Mouse (Mus musculus) megakaryocyte, adult 5-6 weeks (primary cell): Measurements from ENCODE around the gene Zfp579. TPM values are rescaled to one million over a fixed set of nuclear protein-coding genes. Genes with fewer than 3 reads are reported as not detected.
"Not testable (repeated sequence)": the region's sequence is repeated elsewhere in the genome, so short reads cannot be mapped to it uniquely, and the experiment has no call there.

Experiments used
- ATAC-seq: 2 replicates; pipeline ENCODE4 v1.8.0; 2016; ENCODE audit warnings: mild to moderate bottlenecking, inconsistent platforms; ENCODE audit not compliant: poor library complexity, severe bottlenecking
- total RNA-seq, 2 experiments: library from RNA; stranded (forward) in 1 of 2; stranded (reverse) in 1 of 2; fragments of 153-499, 151-499 nt in 1 of 2; fragments of 221-1000, 200-1000 nt in 1 of 2; gene quantifications; 2 replicates each; pipeline versions ENCODE4 v1.2.3 to v1.2.4; 2015 to 2017

Zfp579 gene
- 5.7 and 14.9 TPM in 2 replicates for total RNA-seq (2015)
- total RNA-seq (2017), result 0.81 and 0.89 TPM in 2 replicates

DNA sequence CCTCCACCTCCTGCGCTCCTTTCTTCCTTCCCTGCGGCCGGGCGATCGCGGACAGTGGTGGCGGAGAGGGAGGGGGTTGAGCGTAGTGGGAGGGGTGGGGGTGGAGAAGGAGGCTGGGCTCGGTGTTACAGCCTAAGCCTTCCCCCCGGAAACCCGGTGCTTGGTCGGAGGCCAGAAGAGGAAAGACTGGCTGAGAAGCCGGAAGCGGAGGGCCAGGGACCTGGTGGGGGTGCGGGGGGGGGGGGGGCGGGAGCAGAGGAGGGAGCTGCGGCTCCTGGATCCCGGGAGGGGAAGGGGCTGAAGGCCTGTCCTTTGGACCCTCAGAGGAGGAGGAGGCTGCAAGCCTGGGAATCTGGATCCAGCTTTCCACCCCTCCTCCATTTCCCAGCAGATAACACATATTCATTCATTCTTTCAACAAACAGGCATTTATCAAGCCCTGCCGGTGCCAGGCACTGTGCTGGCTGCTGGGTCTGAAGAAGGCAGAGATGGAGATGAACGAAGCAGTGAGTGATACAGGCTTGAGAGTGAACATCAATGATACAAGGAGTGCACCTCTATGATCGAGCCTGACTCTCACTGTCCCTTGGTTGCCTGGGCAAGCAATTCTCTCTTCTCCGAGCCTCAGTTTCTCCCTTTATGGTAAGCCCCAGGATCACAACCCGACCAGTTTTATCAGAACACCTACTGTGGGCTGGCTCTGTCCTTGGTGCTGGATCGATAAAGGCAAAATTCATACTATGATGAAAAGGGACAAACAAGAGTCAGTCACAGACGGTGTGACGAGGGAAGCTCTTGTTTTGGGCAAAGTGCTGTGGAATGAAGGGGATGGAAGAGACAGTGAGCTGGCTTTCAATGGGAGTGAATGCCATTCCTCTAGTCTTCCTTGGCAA lies at the start of gene Zfp579:
Gene Zfp579, minus strand, starts transcription at position 156 of the 893 bp plus-strand sequence.
- peak; percentile 92 for ATAC-seq

- no peak for ATAC-seq
Measured at GRCm38 (mm10) chr7:5044981-5045380, 49.0 kb upstream of the Zfp579 start.

DNA sequence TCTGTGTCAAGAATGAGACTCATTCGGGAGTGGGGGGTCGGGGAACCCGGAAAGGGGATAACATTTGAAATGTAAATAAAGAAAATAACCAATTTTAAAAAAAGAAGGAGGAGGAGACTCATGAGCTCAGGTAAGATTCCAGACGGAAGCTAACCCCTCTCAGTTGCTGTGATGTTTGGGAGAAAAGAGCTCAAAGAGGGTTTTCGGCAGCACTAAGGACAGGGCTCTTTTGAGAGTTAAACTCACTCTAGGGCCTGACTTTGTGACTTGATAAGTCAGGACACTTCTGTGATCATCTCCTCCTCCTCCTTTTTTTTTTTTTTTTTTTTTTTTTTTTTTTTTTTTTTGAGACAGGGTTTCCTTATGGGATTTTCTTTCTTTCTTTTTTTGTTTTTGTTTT lies 43.0 kb upstream of the Zfp579 start:
- no peak for ATAC-seq

- peak; percentile 97 for ATAC-seq
Measured at GRCm38 (mm10) chr7:5038109-5038732, 42.3 kb upstream of the Zfp579 start, which contains the start of gene Zfp784. TSS of gene Zfp784 (minus strand) at chr7:5038446.

GRCm38 (mm10) chr7:5037467-5037866 lies 41.5 kb upstream of the Zfp579 start:
- ATAC-seq, result no peak

DNA sequence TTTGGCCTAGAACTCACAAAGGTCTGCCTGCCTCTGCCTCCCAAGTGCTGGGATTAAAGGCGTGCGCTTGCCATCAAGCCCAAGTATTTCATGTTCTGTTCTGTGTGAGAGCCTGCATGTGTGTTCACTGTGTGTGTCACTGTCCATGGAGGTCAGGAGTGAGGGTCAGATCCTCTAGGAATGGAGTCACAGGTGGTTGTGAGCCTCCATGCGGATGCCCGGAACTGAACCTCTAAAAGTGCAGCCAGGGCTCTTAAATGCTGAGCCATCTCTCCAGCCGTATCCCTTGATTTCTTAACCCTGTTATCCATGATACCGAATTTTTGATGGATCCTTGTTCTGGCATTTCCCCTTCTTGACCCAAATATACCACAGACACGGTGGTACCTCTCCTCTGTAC lies 41.1 kb upstream of the Zfp579 start:
- ATAC-seq, result no peak

- no peak for ATAC-seq
Measured at GRCm38 (mm10) chr7:5036136-5036535, 40.2 kb upstream of the Zfp579 start.

DNA sequence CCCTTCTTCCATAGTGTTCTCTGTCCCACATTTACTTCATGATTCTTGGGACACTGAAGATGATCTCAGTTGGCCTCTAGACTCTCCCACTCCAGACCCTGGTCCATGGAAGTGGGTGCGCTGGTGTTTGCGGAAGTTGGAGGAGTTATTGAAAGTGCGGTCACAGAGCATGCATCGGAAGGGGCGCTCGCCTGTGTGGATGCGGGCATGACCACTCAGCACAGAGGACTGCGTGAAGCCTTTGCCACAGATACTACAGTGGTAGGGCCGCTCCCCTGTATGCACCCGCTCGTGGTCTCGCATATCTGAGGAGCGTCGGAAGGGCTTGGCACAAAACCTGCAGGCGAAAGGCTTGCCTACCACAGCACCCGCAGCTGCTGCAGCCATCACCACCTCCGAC lies 39.7 kb upstream of the Zfp579 start:
- ATAC-seq, result no peak

GRCm38 (mm10) chr7:5033818-5034217 lies 37.9 kb upstream of the Zfp579 start, which contains the start of gene 4632433K11Rik:
TSS of gene 4632433K11Rik (plus strand) at chr7:5034118.
- ATAC-seq, result no peak

GRCm38 (mm10) chr7:5031496-5031895 lies 35.5 kb upstream of the Zfp579 start:
- ATAC-seq, result no peak

GRCm38 (mm10) chr7:5030554-5031275 lies 34.8 kb upstream of the Zfp579 start:
- no peak for ATAC-seq

GRCm38 (mm10) chr7:5029946-5030345 lies 34.0 kb upstream of the Zfp579 start:
- no peak for ATAC-seq

GRCm38 (mm10) chr7:5029543-5029942 lies 33.6 kb upstream of the Zfp579 start:
- ATAC-seq, result no peak

- no peak for ATAC-seq
Measured at GRCm38 (mm10) chr7:5021197-5021596, 25.2 kb upstream of the Zfp579 start.

- ATAC-seq, result no peak
Measured at GRCm38 (mm10) chr7:5020685-5021084, 24.7 kb upstream of the Zfp579 start.

DNA sequence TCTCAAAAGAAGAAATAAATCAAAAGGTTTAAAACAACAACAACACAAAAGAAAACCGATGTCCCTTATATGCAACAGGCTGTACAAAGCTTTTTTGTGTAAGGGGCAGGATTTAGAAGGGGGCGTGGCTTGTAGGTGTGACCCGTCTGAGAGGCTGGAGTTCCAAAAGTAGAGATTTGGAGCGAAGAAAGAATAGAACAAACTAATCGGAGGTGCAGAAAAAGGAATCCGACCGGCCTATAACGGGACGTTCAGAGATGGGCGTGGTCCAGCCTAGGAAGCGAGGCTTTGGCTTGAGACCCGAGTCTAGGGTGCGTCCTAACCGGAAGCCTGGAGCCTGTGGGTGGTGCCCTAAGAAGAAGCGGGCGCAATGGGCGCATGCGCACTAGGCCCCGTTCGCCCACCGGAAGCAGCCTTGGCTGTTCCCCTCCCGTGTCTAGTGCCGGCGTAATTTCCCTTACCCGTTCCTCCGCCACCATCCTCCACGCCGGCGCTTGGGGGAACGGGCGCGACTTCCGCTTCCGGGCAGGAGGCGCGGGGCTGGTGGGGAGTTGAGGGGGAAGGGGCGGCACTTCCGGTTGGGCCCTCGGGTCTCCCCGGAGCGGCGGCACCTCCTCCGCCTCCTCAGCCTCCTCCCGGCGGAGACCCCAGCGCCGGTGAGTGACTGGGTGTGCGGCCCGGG lies 24.2 kb upstream of the Zfp579 start, which contains the start of the genes Zfp865 and Ccdc106:
Gene Zfp865, plus strand, starts transcription at position 377 of the 682 bp plus-strand sequence.
Gene Ccdc106, plus strand, starts transcription at position 554 of the 682 bp plus-strand sequence.
- ATAC-seq, result peak; percentile 89

GRCm38 (mm10) chr7:5019576-5019975 lies 23.6 kb upstream of the Zfp579 start:
- not testable (repeated sequence) for ATAC-seq

- no peak for ATAC-seq
Measured at GRCm38 (mm10) chr7:5017931-5018330, 22.0 kb upstream of the Zfp579 start.

DNA sequence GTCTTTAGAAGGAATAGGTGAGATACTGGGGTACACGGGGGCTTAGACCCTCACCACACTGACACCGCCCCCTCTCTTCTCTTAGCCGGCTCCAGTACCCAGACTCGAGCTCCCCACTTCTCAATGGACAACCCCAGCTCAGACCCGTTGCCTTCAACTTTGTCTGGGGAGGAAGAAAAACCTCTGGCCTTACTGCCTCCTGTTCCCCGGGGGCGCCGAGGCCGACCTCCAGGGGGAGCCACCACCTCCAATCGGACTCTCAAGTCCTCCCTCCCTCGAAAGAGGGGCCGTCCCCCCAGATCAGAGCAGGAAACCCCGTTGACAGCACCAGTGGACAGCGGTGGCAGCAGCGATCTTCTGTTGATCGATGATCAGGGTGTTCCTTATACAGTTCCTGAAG lies 21.4 kb upstream of the Zfp579 start:
- no peak for ATAC-seq

DNA sequence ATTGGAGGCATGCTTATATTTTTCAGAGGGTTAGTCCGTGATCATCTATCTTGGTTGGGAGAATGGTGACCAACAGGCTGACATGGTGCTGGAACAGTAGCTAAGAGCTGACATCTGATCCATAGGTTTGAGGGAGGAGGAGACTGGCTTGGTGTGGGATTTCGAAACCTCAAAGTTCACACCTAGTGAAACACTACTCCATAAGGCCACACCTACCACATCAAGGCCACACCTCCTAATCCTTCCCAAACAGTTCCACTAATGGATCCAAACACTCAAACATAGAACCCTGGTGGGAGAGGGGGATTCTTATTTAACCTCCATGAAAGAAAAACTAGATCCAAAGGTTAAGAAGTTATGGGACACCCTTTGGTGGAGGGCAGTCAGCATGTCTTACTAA lies 21.0 kb upstream of the Zfp579 start:
- ATAC-seq, result no peak
